Mouse (Mus musculus) granulocyte monocyte progenitor cell, adult 5-6 weeks (primary cell): ENCODE measurements around the gene Atp5h. TPM values are rescaled to one million over a fixed set of nuclear protein-coding genes. Genes with fewer than 3 reads are reported as not detected.

Source experiments
- ATAC-seq: replicated peaks from 2 replicates; pipeline ENCODE4 v1.8.0; 2016; ENCODE audit warnings: mild to moderate bottlenecking, moderate TSS enrichment, inconsistent platforms; ENCODE audit not compliant: poor library complexity, severe bottlenecking
- total RNA-seq, 2 experiments: library from RNA; stranded (forward) in 1 of 2; stranded (reverse) in 1 of 2; fragments of 200-712, 200-1000 nt in 1 of 2; fragments of >200 nt in 1 of 2; fragmentation: Nextera tagmentation in 1 of 2; gene quantifications; 2 replicates each; pipeline ENCODE4 v1.2.3; 2014 to 2017

Atp5h gene
- total RNA-seq, 2 experiments from 2014 or later, result 885 to 971 TPM

GRCm38 (mm10) chr11:115372015-115372414 lies 47.7 kb downstream of the Atp5h start:
- ATAC-seq, result no peak

GRCm38 (mm10) chr11:115371354-115371753 lies 48.4 kb downstream of the Atp5h start:
- ATAC-seq, result no peak

GRCm38 (mm10) chr11:115370368-115370767 lies 49.4 kb downstream of the Atp5h start:
- ATAC-seq, result no peak

- ATAC-seq, result peak; percentile 92
Observed at GRCm38 (mm10) chr11:115367395-115367944, 52.3 kb downstream of the Atp5h start, which contains the start of gene Hid1. Gene Hid1 (minus strand): TSS chr11:115367756.

- peak; percentile 20; the same call in 1 of the 2 replicates for ATAC-seq
Observed at GRCm38 (mm10) chr11:115366706-115367394, 52.9 kb downstream of the Atp5h start.

GRCm38 (mm10) chr11:115366039-115366705 lies 53.6 kb downstream of the Atp5h start:
- ATAC-seq, result no peak

Other genes with a start within 250 kb of the Atp5h start
- gene Tmem104, start 232.5 kb downstream of the Atp5h start, total RNA-seq (2014; fragmentation: Nextera tagmentation), result 11.5 and 12.8 TPM in 2 replicates
- 2.4 and 3.6 TPM in 2 replicates for gene Tmem104, start 232.5 kb downstream of the Atp5h start, total RNA-seq (2017)
- gene Nat9, start 232.1 kb downstream of the Atp5h start, total RNA-seq (2014; fragmentation: Nextera tagmentation), result 27.1 and 27.5 TPM in 2 replicates
- gene Nat9, start 232.1 kb downstream of the Atp5h start, total RNA-seq (2017), result 21.3 and 28.0 TPM in 2 replicates
- gene Grin2c, start 152.7 kb downstream of the Atp5h start, total RNA-seq (2014; fragmentation: Nextera tagmentation), result not detected in 2 replicates
- gene Grin2c, start 152.7 kb downstream of the Atp5h start, total RNA-seq (2017), result not detected in 2 replicates
- 23.9 and 26.4 TPM in 2 replicates for gene Fdxr, start 142.9 kb downstream of the Atp5h start, total RNA-seq (2014; fragmentation: Nextera tagmentation)
- 9.7 and 14.2 TPM in 2 replicates for gene Fdxr, start 142.9 kb downstream of the Atp5h start, total RNA-seq (2017)
- gene Fads6, start 122.3 kb downstream of the Atp5h start, total RNA-seq (2014; fragmentation: Nextera tagmentation), result 1.2 and 1.3 TPM in 2 replicates
- 1.4 and 2.9 TPM in 2 replicates for gene Fads6, start 122.3 kb downstream of the Atp5h start, total RNA-seq (2017)
- gene Otop2, start 112.8 kb downstream of the Atp5h start, total RNA-seq (2014; fragmentation: Nextera tagmentation), result not detected in 2 replicates
- not detected in 2 replicates for gene Otop2, start 112.8 kb downstream of the Atp5h start, total RNA-seq (2017)
- not detected in 2 replicates for gene Ush1g, start 97.9 kb downstream of the Atp5h start, total RNA-seq (2014; fragmentation: Nextera tagmentation)
- gene Ush1g, start 97.9 kb downstream of the Atp5h start, total RNA-seq (2017), result not detected in 2 replicates
- not detected in 2 replicates for gene Otop3, start 85.2 kb downstream of the Atp5h start, total RNA-seq (2014; fragmentation: Nextera tagmentation)
- not detected in 2 replicates for gene Otop3, start 85.2 kb downstream of the Atp5h start, total RNA-seq (2017)
- gene Hid1, start 52.2 kb downstream of the Atp5h start, total RNA-seq (2014; fragmentation: Nextera tagmentation), result not detected in 2 replicates
- gene Hid1, start 52.2 kb downstream of the Atp5h start, total RNA-seq (2017), result not detected in 2 replicates
- 0.68 TPM in 1 of 2 replicates, not detected in the other for gene Cdr2l, start 38.0 kb downstream of the Atp5h start, total RNA-seq (2014; fragmentation: Nextera tagmentation)
- gene Cdr2l, start 38.0 kb downstream of the Atp5h start, total RNA-seq (2017), result 0.67 TPM in 1 of 2 replicates, not detected in the other
- 73.3 and 77.9 TPM in 2 replicates for gene Mrpl58, start 16.2 kb downstream of the Atp5h start, total RNA-seq (2014; fragmentation: Nextera tagmentation)
- 91.3 and 109 TPM in 2 replicates for gene Mrpl58, start 16.2 kb downstream of the Atp5h start, total RNA-seq (2017)
- gene Kctd2, start 166 bp upstream of the Atp5h start, total RNA-seq (2014; fragmentation: Nextera tagmentation), result 16.4 and 19.4 TPM in 2 replicates
- gene Kctd2, start 166 bp upstream of the Atp5h start, total RNA-seq (2017), result 9.5 and 9.6 TPM in 2 replicates
- not detected in 2 replicates for gene Trim80, start 20.6 kb upstream of the Atp5h start, total RNA-seq (2014; fragmentation: Nextera tagmentation)
- gene Trim80, start 20.6 kb upstream of the Atp5h start, total RNA-seq (2017), result not detected in 2 replicates
- gene Slc16a5, start 42.5 kb upstream of the Atp5h start, total RNA-seq (2014; fragmentation: Nextera tagmentation), result not detected in 2 replicates
- not detected in 2 replicates for gene Slc16a5, start 42.5 kb upstream of the Atp5h start, total RNA-seq (2017)
- 5.1 and 5.2 TPM in 2 replicates for gene Armc7, start 55.7 kb upstream of the Atp5h start, total RNA-seq (2014; fragmentation: Nextera tagmentation)
- gene Armc7, start 55.7 kb upstream of the Atp5h start, total RNA-seq (2017), result 2.6 and 4.1 TPM in 2 replicates
- 75.8 and 96.5 TPM in 2 replicates for gene Nt5c, start 71.9 kb upstream of the Atp5h start, total RNA-seq (2014; fragmentation: Nextera tagmentation)
- 113 and 118 TPM in 2 replicates for gene Nt5c, start 71.9 kb upstream of the Atp5h start, total RNA-seq (2017)
- gene Jpt1, start 94.4 kb upstream of the Atp5h start, total RNA-seq (2014; fragmentation: Nextera tagmentation), result 100 and 137 TPM in 2 replicates
- gene Jpt1, start 94.4 kb upstream of the Atp5h start, total RNA-seq (2017), result 136 and 149 TPM in 2 replicates
- gene Sumo2, start 116.3 kb upstream of the Atp5h start, total RNA-seq (2014; fragmentation: Nextera tagmentation), result 482 and 644 TPM in 2 replicates
- 590 and 678 TPM in 2 replicates for gene Sumo2, start 116.3 kb upstream of the Atp5h start, total RNA-seq (2017)
- gene Nup85, start 144.5 kb upstream of the Atp5h start, total RNA-seq (2014; fragmentation: Nextera tagmentation), result 172 and 175 TPM in 2 replicates
- 170 and 173 TPM in 2 replicates for gene Nup85, start 144.5 kb upstream of the Atp5h start, total RNA-seq (2017)
- gene Mrps7, start 184.0 kb upstream of the Atp5h start, total RNA-seq (2014; fragmentation: Nextera tagmentation), result 49.9 and 57.2 TPM in 2 replicates
- 46.9 and 63.8 TPM in 2 replicates for gene Mrps7, start 184.0 kb upstream of the Atp5h start, total RNA-seq (2017)
- 34.1 and 43.3 TPM in 2 replicates for gene Gga3, start 184.1 kb upstream of the Atp5h start, total RNA-seq (2014; fragmentation: Nextera tagmentation)
- gene Gga3, start 184.1 kb upstream of the Atp5h start, total RNA-seq (2017), result 28.2 and 31.8 TPM in 2 replicates
- 18.9 and 32.1 TPM in 2 replicates for gene Mif4gd, start 193.0 kb upstream of the Atp5h start, total RNA-seq (2014; fragmentation: Nextera tagmentation)
- 17.5 and 29.5 TPM in 2 replicates for gene Mif4gd, start 193.0 kb upstream of the Atp5h start, total RNA-seq (2017)
- gene Slc25a19, start 208.3 kb upstream of the Atp5h start, total RNA-seq (2014; fragmentation: Nextera tagmentation), result 21.9 and 26.1 TPM in 2 replicates
- 12.8 and 21.6 TPM in 2 replicates for gene Slc25a19, start 208.3 kb upstream of the Atp5h start, total RNA-seq (2017)